Mouse (Mus musculus) stomach, postnatal 0 days (tissue): Measurements from ENCODE around the gene Dazl.

ENCODE experiments used
- CTCF ChIP-seq: IDR thresholded peaks from 2 replicates; pipeline ENCODE4 v1.5.1; 2016; ENCODE audit warnings: antibody characterized with exemption, low read depth, mild to moderate bottlenecking, moderate library complexity
- EP300 ChIP-seq: optimal IDR thresholded peaks from 2 replicates; pipeline ENCODE3; 2016; ENCODE audit warnings: antibody characterized with exemption

DNA sequence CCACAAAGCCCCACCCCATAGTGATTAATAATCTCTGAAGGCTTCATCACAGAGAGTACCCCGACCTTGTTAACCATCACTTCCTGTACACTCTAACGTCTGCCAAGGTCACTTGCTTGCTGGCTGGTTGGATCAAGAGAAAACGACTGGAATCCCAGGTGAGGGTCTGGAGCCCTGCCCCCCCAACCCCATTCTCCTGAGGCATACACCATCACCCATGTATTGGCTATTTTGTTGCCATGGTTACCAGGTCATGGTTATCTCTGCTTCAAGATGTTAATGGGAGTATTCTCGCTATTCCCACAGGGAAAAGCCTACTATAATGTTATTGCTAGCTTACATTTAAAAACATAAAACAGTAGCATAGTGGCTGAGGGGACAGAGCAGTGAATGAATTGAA lies 48.8 kb downstream of the Dazl start:
- no peak for TF ChIP-seq CTCF
- no peak for TF ChIP-seq EP300
